Mouse (Mus musculus): ENCODE results near the gene Cd46. TPM values are rescaled to one million over a fixed set of nuclear protein-coding genes. Genes with fewer than 3 reads are reported as not detected.
A peak's percentile ranks its signal among the peaks of the same experiment; 100 is the strongest.

The Cd46 gene
- total RNA-seq, 2 experiments from 2014 or later: 1.7 to 1.9 TPM

DNA sequence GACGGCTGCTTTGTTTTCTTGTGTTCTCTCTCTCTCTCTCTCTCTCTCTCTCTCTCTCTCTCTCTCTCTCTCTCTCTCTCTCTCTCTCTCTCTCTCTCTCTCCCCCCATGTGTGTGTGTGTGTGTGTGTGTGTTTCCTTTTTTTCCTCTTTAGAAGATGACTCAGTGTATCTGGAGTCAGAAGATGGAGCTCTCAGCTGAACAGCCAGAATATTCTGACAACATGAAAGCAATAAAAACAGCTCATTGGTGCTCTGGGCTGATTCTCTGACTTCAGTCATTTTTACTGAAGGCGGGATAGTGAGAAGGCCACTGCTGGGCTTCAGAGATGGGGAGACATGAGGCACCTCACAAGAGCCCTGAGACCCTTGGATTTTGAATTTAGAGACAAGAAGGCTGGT, 70.2 kb downstream of the Cd46 start:
- DNase-seq: no peak
- intact Hi-C loops (cut with DNase I): no loop called here

- no peak for DNase-seq
- intact Hi-C loops (cut with DNase I): no loop called here
These were observed 72.9 kb downstream of the Cd46 start for GRCm38 (mm10) chr1:195019062-195019600.

DNA sequence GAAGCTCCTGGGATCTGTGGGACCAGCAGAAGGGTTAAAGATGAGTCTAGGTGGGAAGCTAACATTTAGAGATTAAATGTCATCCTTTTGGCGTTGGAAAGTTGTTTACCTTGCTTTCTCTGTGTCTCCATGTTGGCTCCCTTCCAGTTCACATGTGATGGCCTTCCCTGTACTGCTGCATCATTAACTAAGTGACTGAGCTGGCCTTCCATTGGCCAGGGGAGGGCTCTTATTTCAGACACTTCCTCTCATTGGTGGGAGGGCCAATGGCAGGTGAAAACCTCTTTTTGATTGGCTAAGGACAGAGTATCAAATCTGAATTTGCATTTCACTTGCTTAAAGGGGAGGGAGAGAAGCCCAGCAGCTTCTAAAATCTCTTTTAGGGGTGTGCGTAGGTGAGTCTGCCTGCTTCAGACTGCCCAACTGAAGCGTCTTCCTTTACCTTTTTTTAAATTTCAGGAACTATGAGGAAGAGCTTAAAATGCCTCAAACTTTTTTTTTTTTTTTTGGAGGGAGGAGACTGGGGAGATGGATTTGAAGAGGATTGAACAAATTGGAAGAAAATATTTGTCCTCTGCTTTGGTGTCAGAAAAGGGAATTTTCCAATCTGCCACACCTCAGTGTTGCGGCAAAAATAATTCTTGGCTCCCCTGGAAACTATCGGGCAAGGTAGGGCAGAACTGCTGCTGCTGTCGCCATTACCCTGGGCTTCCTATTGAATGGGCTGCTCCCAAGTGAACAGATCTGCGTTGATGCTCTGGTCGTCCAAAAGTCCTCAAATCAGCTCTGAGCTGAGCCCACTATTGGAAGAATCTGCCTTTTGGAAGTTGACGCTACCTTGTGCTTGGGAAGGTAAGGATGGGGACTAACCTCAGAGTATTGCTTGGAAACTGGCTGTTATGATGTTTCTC, 73.7 kb downstream of the Cd46 start:
- intact Hi-C loops (cut with DNase I): no loop called here
- DNase-seq: peak; percentile 32 to 66

GRCm38 (mm10) chr1:195017626-195018025, 74.4 kb downstream of the Cd46 start:
- DNase-seq: no peak
- intact Hi-C loops (cut with DNase I): loop anchor here (2.0 kb wide), 1 partner anchor 41 kb away; no protein-coding TSS in a partner anchor

DNA sequence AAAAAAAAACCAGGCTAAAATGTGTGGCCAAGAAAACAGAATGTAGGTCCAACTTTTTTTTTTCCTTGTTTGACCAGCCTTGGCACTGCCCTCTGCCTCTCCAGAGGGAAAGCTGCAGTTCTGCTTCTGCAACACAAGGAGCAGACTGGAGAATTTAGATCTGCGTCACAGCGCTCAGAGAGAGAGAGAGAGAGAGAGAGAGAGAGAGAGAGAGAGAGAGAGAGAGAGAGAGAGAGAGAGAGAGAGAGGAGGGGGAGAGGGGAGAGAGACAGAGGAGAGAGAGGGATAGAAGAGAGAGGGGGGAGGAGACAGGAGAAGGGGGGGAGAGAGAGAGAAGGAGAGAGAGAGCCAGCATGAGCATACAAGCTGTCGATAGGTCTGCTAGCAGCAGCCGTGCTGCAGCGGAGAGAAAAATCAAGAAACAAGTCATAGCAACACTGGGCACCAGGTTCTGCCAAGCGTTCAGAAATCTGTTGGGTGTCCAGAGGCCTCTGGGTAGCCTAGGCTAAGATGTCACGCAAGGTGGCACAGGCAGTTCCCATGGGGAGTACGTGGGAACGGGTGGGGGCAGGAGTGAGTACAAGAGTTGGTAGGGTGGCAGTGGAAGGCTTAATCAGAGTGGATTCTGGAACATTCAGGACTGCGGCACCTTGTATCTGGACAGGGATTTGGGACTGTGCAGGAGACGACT, 75.1 kb downstream of the Cd46 start:
- intact Hi-C loops (cut with DNase I): loop anchor here (2.0 kb wide), 1 partner anchor 40 kb away; no protein-coding TSS in a partner anchor
- peak; percentile 32 to 52 for DNase-seq

DNA sequence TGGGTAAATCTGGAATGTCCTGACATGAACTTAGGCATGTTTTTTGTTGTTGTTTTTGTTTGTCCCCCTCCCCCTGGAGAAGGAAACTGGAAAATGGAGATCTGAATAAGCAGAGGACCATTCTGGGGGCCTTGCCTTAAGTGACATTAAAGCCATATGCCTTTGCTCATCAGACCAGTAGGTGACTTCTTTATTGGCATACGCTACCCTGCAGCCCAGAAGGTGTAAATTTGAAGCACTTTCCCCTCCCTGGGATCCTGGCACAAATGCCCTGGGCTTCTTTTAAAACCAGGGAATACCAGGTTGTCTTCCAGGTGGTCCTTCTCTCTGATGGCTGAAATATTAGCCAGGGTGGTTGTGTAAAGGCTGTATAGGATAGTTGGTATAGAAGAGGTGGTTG, 76.8 kb downstream of the Cd46 start:
- DNase-seq: no peak
- intact Hi-C loops (cut with DNase I): no loop called here

DNA sequence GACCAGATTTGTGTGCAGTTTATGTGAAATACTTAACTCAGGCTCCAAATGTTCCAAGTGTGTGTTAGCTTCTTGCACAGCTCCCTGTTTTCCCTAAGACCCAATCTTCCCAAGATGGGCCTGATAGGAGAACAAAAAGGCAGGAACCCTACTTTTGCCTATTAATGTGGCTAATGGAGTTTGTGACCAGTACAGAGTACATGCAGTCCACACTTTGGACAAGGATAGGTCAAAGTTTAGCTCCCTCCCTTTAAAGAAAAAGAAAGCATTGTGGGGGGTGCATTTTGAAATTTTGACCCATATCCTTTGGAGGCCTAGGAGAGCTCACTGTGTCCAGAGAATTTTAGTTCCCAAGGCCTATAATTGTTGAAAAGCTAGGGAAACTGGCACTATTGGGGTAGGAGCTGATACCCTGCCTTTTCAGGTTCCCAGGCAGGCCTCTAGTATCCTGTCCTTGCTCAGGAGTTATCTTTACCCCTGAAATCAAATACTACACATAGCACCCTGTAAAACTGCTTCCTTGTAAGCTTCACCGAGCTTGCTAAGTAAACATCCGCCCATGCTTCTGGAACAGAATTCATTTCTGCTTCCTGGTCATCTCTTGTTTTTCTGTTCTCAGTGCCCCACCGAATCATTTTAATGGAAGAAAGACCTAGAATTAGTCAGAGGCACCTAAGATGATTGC, 77.7 kb downstream of the Cd46 start:
- intact Hi-C loops (cut with DNase I): no loop called here
- DNase-seq: no peak

DNA sequence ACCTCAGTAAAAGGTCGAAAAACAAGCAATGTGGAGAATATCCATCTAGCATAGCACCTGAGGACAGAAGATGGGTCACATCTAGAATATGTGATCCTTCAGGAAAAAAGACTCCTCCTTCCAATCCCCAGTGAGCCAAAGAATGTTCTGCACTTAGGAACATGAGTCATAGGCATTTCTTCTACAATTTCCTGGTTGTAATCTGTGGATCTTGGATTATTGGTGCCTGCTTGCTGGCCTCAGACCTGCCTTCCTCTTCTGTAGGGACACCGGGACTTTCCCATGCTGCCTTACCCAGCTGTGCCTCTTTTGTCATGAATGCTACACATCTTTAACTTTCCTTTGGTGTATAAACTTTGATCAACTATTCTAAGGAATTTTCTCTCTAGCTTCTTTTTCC, 79.5 kb downstream of the Cd46 start:
- DNase-seq: no peak
- intact Hi-C loops (cut with DNase I): no loop called here

- DNase-seq: no peak
- intact Hi-C loops (cut with DNase I): no loop called here
These were observed 85.8 kb downstream of the Cd46 start for GRCm38 (mm10) chr1:195006267-195006666.

DNA sequence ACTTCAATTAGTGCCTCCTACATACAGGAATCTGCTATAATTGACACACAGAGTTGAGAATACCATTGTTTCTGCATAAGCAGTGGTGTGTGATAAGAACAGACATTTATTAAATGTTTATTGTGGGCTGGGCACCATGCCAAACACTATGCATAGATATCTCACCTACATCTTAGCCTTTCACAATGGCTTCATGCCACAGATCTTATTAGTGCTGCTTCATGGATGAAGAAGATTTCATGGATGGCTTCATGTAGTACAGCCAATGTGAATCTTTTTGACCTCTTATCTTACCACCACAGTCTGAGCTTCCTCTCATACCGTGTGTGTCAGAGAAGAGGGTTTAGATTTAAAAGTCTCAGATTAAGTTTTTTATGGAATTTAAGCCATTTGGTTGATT, 87.9 kb downstream of the Cd46 start:
- DNase-seq: no peak
- intact Hi-C loops (cut with DNase I): no loop called here

DNA sequence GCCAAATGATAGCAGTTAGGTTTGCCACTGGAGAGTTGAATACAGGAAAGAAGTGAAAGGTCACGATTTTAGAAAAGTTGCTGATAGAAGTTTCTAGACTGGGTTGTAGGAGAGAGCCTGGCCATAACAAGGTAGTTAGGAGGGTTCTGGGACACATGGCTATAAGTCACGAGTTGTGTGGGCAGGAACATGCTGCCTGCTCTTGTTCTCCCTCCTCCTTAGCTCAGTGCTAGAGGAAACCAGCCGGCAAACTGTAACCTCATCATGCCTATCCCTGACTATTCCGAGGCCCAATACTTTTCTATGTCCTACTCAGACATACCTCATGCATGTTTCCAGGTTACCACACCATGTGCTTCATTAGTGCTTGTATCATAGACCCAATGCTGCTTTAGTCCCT, 88.7 kb downstream of the Cd46 start:
- intact Hi-C loops (cut with DNase I): no loop called here
- no peak for DNase-seq

DNA sequence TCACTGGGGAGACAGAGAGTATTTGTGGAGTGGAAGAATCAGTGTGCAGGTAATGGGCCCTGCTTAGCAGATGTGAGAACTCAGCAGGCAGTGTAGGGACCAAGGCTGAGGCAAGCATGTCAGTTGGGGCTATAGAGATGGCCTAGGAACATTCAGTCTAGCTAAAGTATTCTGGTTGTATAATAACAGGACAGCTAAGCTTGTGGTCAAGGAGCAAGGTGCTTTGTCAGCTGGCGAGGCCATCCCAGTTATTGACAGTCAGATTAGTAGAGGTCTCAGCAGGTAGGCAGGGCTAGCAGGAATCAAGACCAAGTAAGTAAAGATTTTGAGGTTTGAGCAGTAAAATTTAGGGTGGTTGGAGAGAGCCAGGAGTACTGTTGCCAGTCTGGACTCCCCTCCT, 93.7 kb downstream of the Cd46 start:
- intact Hi-C loops (cut with DNase I): no loop called here
- no peak for DNase-seq

- DNase-seq: peak in 1 of 2 experiments; percentile 25
- intact Hi-C loops (cut with DNase I): no loop called here
These were observed 96.9 kb downstream of the Cd46 start for GRCm38 (mm10) chr1:194995196-194995595.

GRCm38 (mm10) chr1:194994262-194994661, 97.8 kb downstream of the Cd46 start:
- intact Hi-C loops (cut with DNase I): no loop called here
- DNase-seq: no peak

DNA sequence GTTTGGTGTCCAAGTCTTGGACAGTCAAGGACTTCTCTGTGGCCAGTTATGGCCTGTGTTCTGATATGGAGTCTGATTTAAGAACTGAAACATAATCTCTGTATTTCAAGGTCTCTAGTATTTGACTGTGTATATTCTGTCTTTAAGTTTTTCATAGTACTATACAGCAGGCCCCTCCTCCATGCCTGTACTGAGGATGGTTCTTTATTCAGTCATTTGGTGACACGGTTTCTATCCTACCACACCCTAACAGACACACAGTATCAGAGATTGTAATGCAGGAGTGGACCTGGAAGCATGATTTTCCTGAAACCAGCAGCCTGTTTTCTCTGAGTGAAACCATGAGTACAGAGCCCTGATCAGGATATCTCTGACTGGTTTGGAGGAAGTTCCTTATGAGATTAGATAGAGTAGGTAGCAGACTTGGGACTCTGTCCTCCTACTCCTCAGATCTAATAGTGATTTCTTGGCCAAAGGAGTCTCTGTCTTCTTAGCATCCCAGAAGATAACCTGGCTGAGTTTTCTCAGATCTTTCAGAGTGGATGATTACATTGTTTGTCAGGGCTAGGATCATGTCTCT, 98.5 kb downstream of the Cd46 start:
- no peak for DNase-seq
- intact Hi-C loops (cut with DNase I): no loop called here

DNA sequence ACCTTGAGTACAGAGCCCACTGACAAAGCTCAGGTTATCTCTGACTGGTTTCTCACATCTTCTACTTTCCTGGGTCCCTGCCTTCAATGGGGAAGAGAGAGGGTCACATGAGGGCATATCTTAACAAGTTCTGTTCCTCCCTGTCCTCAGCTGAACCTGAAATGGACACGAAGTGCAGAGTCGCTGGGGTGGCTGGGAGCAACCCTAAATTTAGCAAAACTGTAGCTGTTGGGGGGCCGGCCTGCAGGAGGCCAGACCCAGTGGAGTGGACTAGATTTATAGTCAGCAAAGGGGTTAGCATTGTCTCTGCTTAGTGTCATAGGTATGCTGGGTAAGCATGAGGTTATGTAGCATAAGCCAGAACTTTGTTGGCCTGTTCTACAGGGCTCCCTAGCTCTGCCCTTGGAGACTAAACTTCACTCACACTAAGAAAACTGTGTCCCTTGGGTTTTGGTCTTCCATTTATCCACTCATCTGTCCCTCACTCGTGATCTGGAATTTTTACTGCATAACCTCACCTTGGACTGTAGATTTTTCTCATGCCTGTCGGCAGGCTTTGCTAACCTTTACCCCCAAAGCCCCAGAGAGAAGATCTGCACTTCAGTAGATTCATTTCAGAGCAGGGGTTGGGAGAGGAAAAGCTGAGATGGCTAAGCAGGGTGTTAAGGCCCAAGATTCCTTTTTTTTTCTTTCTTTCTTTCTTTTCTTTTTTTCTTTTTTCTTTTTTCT, 99.3 kb downstream of the Cd46 start:
- DNase-seq: peak; percentile 31 to 37
- intact Hi-C loops (cut with DNase I): no loop called here

- intact Hi-C loops (cut with DNase I): no loop called here
- DNase-seq: no peak
These were observed 100.4 kb downstream of the Cd46 start for GRCm38 (mm10) chr1:194991654-194992053.

GRCm38 (mm10) chr1:194990976-194991375, 101.1 kb downstream of the Cd46 start:
- no peak for DNase-seq
- intact Hi-C loops (cut with DNase I): no loop called here

GRCm38 (mm10) chr1:194989024-194989423, 103.0 kb downstream of the Cd46 start:
- intact Hi-C loops (cut with DNase I): no loop called here
- DNase-seq: no peak
